Mouse (Mus musculus): ENCODE measurements at regions not wholly inside any gene's neighbourhood (a gene's known extent, or its start where the extent isn't known, plus 50 kb on each side); places are given as distances from the start of the nearest gene placed in this dataset.

GRCm38 (mm10) chr1:194548243-194548642 lies 69.8 kb upstream of the Plxna2 start:
- TF ChIP-seq POLR2A (IDR thresholded peaks at IDR 0.05; ENCODE audit: borderline replicate concordance, control insufficient read depth, low read depth, low read length) (no peak), CTCF (IDR thresholded peaks at IDR 0.05; ENCODE audit: control insufficient read depth, insufficient read depth, low read length) (no peak)
